Mouse (Mus musculus) hindbrain, embryonic 15.5 days (tissue): ENCODE measurements around the gene Wasf2. TPM values are rescaled to one million over a fixed set of nuclear protein-coding genes. Genes with fewer than 3 reads are reported as not detected.

Experiments used
- ATAC-seq: fragments of 200-750 bp; cut with Nextera tagmentation; 2 replicates; pipeline ENCODE4 v1.8.0; 2017; ENCODE audit warnings: low read depth, moderate number of reproducible peaks, moderate TSS enrichment; ENCODE audit not compliant: low FRiP score
- H3K27ac ChIP-seq: fragments of 300-500 bp; sonication (generic); replicated peaks from 2 replicates; pipeline ENCODE4 v1.5.1; 2015; ENCODE audit warnings: mild to moderate bottlenecking, inconsistent platforms
- H3K27me3 ChIP-seq: fragments of 300-500 bp; sonication (generic); 2 replicates; pipeline ENCODE4 v1.6.1; 2015; ENCODE audit warnings: control low read depth, inconsistent platforms
- H3K36me3 ChIP-seq: fragments of 300-500 bp; sonication (generic); 2 replicates; pipeline ENCODE4 v1.6.1; 2015; ENCODE audit warnings: control low read depth, inconsistent platforms
- H3K4me1 ChIP-seq: fragments of 300-500 bp; sonication (generic); replicated peaks from 2 replicates; pipeline ENCODE4 v1.6.1; 2015; ENCODE audit warnings: control low read depth, inconsistent platforms
- H3K4me2 ChIP-seq: fragments of 300-500 bp; sonication (generic); 2 replicates; pipeline ENCODE4 v1.6.1; 2015; ENCODE audit warnings: moderate library complexity, mild to moderate bottlenecking, inconsistent platforms
- H3K4me3 ChIP-seq: fragments of 300-500 bp; sonication (generic); 2 replicates; pipeline ENCODE4 v1.5.1; 2015; ENCODE audit warnings: mild to moderate bottlenecking, inconsistent platforms
- H3K9ac ChIP-seq: fragments of 300-500 bp; sonication (generic); 2 replicates; pipeline ENCODE4 v1.6.1; 2015; ENCODE audit warnings: inconsistent platforms
- H3K9me3 ChIP-seq: fragments of 300-500 bp; sonication (generic); 2 replicates; pipeline ENCODE4 v1.6.1; 2016; ENCODE audit warnings: control low read depth, inconsistent platforms
- WGBS: fragments of 180-500 bp; shearing (Covaris S2); methylation state at CpG from one replicate; pipeline ENCODE4 v1.1.7; 2015; 5-methylcytosine and 5-hydroxymethylcytosine counted together
- polyA plus RNA-seq: library from polyadenylated mRNA; unstranded; fragments of >200 nt; fragmentation: Nextera tagmentation; extraction: Ambion mirVana; gene quantifications from 2 replicates; pipeline ENCODE4 v1.2.1, GENCODE M21; 2015

The Wasf2 gene
- polyA plus RNA-seq, 1 experiment from 2014 or later = 31.1 TPM

GRCm38 (mm10) chr4:133136946-133137345, 6.6 kb downstream of the Wasf2 start:
- H3K27me3 ChIP-seq = no peaks in the 10 kb centered on the region
- ATAC-seq = no peak

GRCm38 (mm10) chr4:133138971-133139370, 8.7 kb downstream of the Wasf2 start:
- Histone ChIP-seq H3K4me3 (no peak overlapping the region), H3K9ac (no peak overlapping the region), H3K36me3 (no peaks in the 10 kb centered on the region), H3K4me1 (no peaks in the 10 kb centered on the region), H3K27me3 (no peaks in the 10 kb centered on the region), H3K27ac (no peak overlapping the region), H3K9me3 (no peaks in the 10 kb centered on the region), H3K4me2 (no peak overlapping the region)
- WGBS = 85% methylated on average over 4 of the region's 4 CpGs
- ATAC-seq = no peak

More at GRCm38 (mm10) chr4:133136946-133137345, 6.6 kb downstream of the Wasf2 start:
- H3K4me2 ChIP-seq = no peak overlapping the region
- H3K9ac ChIP-seq = no peak overlapping the region
- no peak overlapping the region for H3K27ac ChIP-seq
- 70% methylated on average over 1 of the region's 1 CpGs for WGBS
- no peaks in the 10 kb centered on the region for H3K9me3 ChIP-seq
- H3K36me3 ChIP-seq = no peaks in the 10 kb centered on the region
- H3K4me1 ChIP-seq = peaks cover 9% of the 10 kb centered on the region
- no peak overlapping the region for H3K4me3 ChIP-seq

GRCm38 (mm10) chr4:133155006-133155405, 24.7 kb downstream of the Wasf2 start:
- WGBS = 89% methylated on average over 5 of the region's 5 CpGs
- Histone ChIP-seq H3K27me3 (no peaks in the 10 kb centered on the region), H3K4me1 (0 out of 2 replicates have a peak, but pooled peaks cover under 1% of the 10 kb centered on the region), H3K27ac (no peak overlapping the region), H3K9ac (no peak overlapping the region), H3K36me3 (no peaks in the 10 kb centered on the region), H3K9me3 (no peaks in the 10 kb centered on the region), H3K4me3 (no peak overlapping the region), H3K4me2 (no peak overlapping the region)
- ATAC-seq = no peak

GRCm38 (mm10) chr4:133155726-133156125, 25.4 kb downstream of the Wasf2 start:
- no peak overlapping the region for H3K4me2 ChIP-seq
- no peak overlapping the region for H3K27ac ChIP-seq
- no peak for ATAC-seq
- H3K4me1 ChIP-seq = no peaks in the 10 kb centered on the region
- H3K9me3 ChIP-seq = no peaks in the 10 kb centered on the region
- 75% methylated on average over 6 of the region's 6 CpGs for WGBS
- no peak overlapping the region for H3K9ac ChIP-seq
- H3K36me3 ChIP-seq = no peaks in the 10 kb centered on the region
- H3K27me3 ChIP-seq = no peaks in the 10 kb centered on the region
- H3K4me3 ChIP-seq = no peak overlapping the region

- no peak overlapping the region for H3K4me3 ChIP-seq
- no peaks in the 10 kb centered on the region for H3K27me3 ChIP-seq
- H3K4me2 ChIP-seq = no peak overlapping the region
- H3K9ac ChIP-seq = no peak overlapping the region
- ATAC-seq = no peak
- no peaks in the 10 kb centered on the region for H3K36me3 ChIP-seq
- H3K9me3 ChIP-seq = no peaks in the 10 kb centered on the region
- no peak overlapping the region for H3K27ac ChIP-seq
- 82% methylated on average over 4 of the region's 4 CpGs for WGBS
- no peaks in the 10 kb centered on the region for H3K4me1 ChIP-seq
Observed at GRCm38 (mm10) chr4:133156422-133156821, 26.1 kb downstream of the Wasf2 start.

- no peaks in the 10 kb centered on the region for H3K27me3 ChIP-seq
- H3K4me3 ChIP-seq = no peak overlapping the region
- no peak for ATAC-seq
- WGBS = 62% methylated on average over 10 of the region's 10 CpGs
- H3K9me3 ChIP-seq = no peaks in the 10 kb centered on the region
- H3K4me1 ChIP-seq = no peaks in the 10 kb centered on the region
- no peak overlapping the region for H3K4me2 ChIP-seq
- no peak overlapping the region for H3K27ac ChIP-seq
- H3K9ac ChIP-seq = no peak overlapping the region
- H3K36me3 ChIP-seq = no peaks in the 10 kb centered on the region
Observed at GRCm38 (mm10) chr4:133156831-133157230, 26.5 kb downstream of the Wasf2 start.

- WGBS = 71% methylated on average over 6 of the region's 6 CpGs
- Histone ChIP-seq H3K4me3 (no peak overlapping the region), H3K4me2 (no peak overlapping the region), H3K27ac (no peak overlapping the region), H3K9me3 (no peaks in the 10 kb centered on the region), H3K27me3 (no peaks in the 10 kb centered on the region), H3K36me3 (no peaks in the 10 kb centered on the region), H3K4me1 (no peaks in the 10 kb centered on the region), H3K9ac (no peak overlapping the region)
- ATAC-seq = no peak
Observed at GRCm38 (mm10) chr4:133159127-133159526, 28.8 kb downstream of the Wasf2 start.

- Histone ChIP-seq H3K9me3 (no peaks in the 10 kb centered on the region), H3K4me1 (no peaks in the 10 kb centered on the region), H3K4me2 (no peak overlapping the region), H3K36me3 (no peaks in the 10 kb centered on the region), H3K9ac (no peak overlapping the region), H3K27ac (no peak overlapping the region), H3K4me3 (no peak overlapping the region), H3K27me3 (no peaks in the 10 kb centered on the region)
- WGBS = 54% methylated on average over 4 of the region's 4 CpGs
- ATAC-seq = no peak
Observed at GRCm38 (mm10) chr4:133159646-133160045, 29.3 kb downstream of the Wasf2 start.

- ATAC-seq = no peak
- 87% methylated on average over 8 of the region's 8 CpGs for WGBS
Observed at GRCm38 (mm10) chr4:133160211-133160610, 29.9 kb downstream of the Wasf2 start.

GRCm38 (mm10) chr4:133160821-133161220, 30.5 kb downstream of the Wasf2 start:
- Histone ChIP-seq H3K4me3 (no peak overlapping the region), H3K9me3 (no peaks in the 10 kb centered on the region), H3K27ac (no peak overlapping the region), H3K27me3 (no peaks in the 10 kb centered on the region), H3K4me1 (no peaks in the 10 kb centered on the region), H3K36me3 (no peaks in the 10 kb centered on the region), H3K9ac (no peak overlapping the region), H3K4me2 (no peak overlapping the region)
- ATAC-seq = no peak
- 85% methylated on average over 4 of the region's 4 CpGs for WGBS

More at GRCm38 (mm10) chr4:133160211-133160610, 29.9 kb downstream of the Wasf2 start:
- H3K27ac ChIP-seq = no peak overlapping the region
- no peaks in the 10 kb centered on the region for H3K27me3 ChIP-seq
- H3K9ac ChIP-seq = no peak overlapping the region
- H3K4me1 ChIP-seq = no peaks in the 10 kb centered on the region
- H3K36me3 ChIP-seq = no peaks in the 10 kb centered on the region
- H3K9me3 ChIP-seq = no peaks in the 10 kb centered on the region
- no peak overlapping the region for H3K4me3 ChIP-seq
- H3K4me2 ChIP-seq = no peak overlapping the region

GRCm38 (mm10) chr4:133162196-133162595, 31.9 kb downstream of the Wasf2 start:
- Histone ChIP-seq H3K4me1 (no peaks in the 10 kb centered on the region), H3K4me2 (no peak overlapping the region), H3K9ac (no peak overlapping the region), H3K4me3 (no peak overlapping the region), H3K36me3 (no peaks in the 10 kb centered on the region), H3K27ac (no peak overlapping the region), H3K9me3 (no peaks in the 10 kb centered on the region), H3K27me3 (no peaks in the 10 kb centered on the region)
- WGBS = 81% methylated on average over 6 of the region's 6 CpGs
- no peak for ATAC-seq

- H3K4me1 ChIP-seq = 0 out of 2 replicates have a peak, but pooled peaks cover 8% of the 10 kb centered on the region
- 91% methylated on average over 9 of the region's 9 CpGs for WGBS
- H3K9me3 ChIP-seq = no peaks in the 10 kb centered on the region
- ATAC-seq = no peak
- H3K27me3 ChIP-seq = no peaks in the 10 kb centered on the region
- no peaks in the 10 kb centered on the region for H3K36me3 ChIP-seq
- H3K4me3 ChIP-seq = no peak overlapping the region
- no peak overlapping the region for H3K27ac ChIP-seq
- H3K9ac ChIP-seq = no peak overlapping the region
- H3K4me2 ChIP-seq = no peak overlapping the region
Observed at GRCm38 (mm10) chr4:133166773-133167172, 36.5 kb downstream of the Wasf2 start.
